Mouse (Mus musculus) embryonic fibroblast, embryonic 13.5 days (primary cell): ENCODE measurements around the gene Mid1. TPM values are rescaled to one million over a fixed set of nuclear protein-coding genes. Genes with fewer than 3 reads are reported as not detected.
"Not testable (repeated sequence)": the region's sequence is repeated elsewhere in the genome, so short reads cannot be mapped to it uniquely, and the experiment has no call there.

Experiments used
- H3K27ac ChIP-seq: 2 replicates; pipeline ENCODE4 v1.5.1; 2012; ENCODE audit warnings: low read length, control low read depth, inconsistent platforms; ENCODE audit not compliant: insufficient read depth
- H3K4me1 ChIP-seq: 2 replicates; pipeline ENCODE4 v1.6.1; 2011; ENCODE audit warnings: low read length; ENCODE audit not compliant: control insufficient read depth, insufficient read depth
- H3K4me3 ChIP-seq: 2 replicates; pipeline ENCODE4 v1.5.1; 2011; ENCODE audit warnings: mild to moderate bottlenecking, control low read depth, low read length; ENCODE audit not compliant: insufficient read depth
- polyA plus RNA-seq: library from polyadenylated mRNA; stranded (reverse); fragments of >200 nt; gene quantifications from 2 replicates; pipeline ENCODE4 v1.2.4, GENCODE M21; 2011; ENCODE audit warnings: low read depth; ENCODE audit not compliant: missing spikeins, insufficient read length

Mid1 gene
- polyA plus RNA-seq, 1 experiment: 36.1 TPM

- H3K4me3 ChIP-seq, H3K4me1 ChIP-seq, H3K27ac ChIP-seq: not testable (repeated sequence)
Measured at GRCm38 (mm10) chrX:169999226-169999883, 314.4 kb downstream of the Mid1 start.

- not testable (repeated sequence) for H3K4me3 ChIP-seq, H3K27ac ChIP-seq, H3K4me1 ChIP-seq
Measured at GRCm38 (mm10) chrX:169999912-170000641, 315.1 kb downstream of the Mid1 start.

DNA sequence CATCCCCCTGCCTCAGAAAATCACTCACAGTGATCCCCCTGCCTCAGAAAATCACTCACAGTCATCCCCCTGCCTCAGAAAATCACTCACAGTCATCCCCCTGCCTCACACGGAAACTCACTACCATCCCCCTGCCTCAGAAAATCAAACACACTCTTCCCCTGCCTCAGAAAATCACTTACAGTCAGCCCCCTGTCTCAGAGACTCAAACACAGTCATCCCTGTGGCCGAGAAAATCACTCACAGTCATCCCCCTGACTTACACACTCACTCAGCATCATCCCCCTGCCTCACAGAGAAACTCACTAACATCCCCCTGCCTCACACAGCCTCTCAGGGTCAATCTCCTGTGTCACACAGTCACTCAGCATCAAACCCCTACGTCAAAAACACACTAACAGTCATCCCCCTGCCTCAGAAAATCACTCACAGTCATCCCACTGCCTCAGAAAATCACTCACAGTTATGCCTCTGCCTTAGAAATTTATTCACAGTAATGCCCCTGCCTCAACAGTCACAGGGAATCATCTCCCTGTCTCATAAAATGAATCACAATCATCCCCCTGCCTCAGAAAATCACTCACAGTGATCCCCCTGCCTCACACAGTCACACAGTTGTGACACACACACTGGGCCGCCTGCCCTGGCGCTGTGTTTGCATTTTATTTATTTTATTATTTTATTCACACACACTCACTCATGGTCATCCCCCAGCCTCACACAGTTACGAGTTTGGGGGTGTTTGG, 315.8 kb downstream of the Mid1 start:
- H3K4me1 ChIP-seq, H3K27ac ChIP-seq, H3K4me3 ChIP-seq: not testable (repeated sequence)

- not testable (repeated sequence) for H3K27ac ChIP-seq, H3K4me1 ChIP-seq, H3K4me3 ChIP-seq
Measured at GRCm38 (mm10) chrX:170001388-170001695, 316.3 kb downstream of the Mid1 start.

- H3K27ac ChIP-seq, H3K4me3 ChIP-seq, H3K4me1 ChIP-seq: not testable (repeated sequence)
Measured at GRCm38 (mm10) chrX:170002510-170003197, 317.7 kb downstream of the Mid1 start.

DNA sequence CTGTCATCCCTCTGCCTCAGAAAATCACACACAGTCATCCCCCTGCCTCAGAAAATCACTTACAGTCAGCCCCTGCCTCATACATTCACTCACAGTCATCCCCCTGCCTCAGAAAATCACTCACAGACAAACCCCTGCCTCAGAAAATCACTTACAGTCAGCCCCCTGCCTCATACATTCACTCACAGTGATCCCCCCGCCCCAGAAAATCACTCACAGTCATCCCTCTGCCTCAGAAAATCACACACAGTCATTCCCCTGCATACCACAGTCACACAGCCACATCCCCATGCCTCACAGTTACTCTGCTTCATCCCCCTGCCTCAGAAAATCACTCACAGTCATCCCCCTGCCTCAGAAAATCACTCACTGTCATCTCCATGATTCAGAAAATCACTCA, 318.5 kb downstream of the Mid1 start:
- H3K27ac ChIP-seq, H3K4me3 ChIP-seq, H3K4me1 ChIP-seq: not testable (repeated sequence)

DNA sequence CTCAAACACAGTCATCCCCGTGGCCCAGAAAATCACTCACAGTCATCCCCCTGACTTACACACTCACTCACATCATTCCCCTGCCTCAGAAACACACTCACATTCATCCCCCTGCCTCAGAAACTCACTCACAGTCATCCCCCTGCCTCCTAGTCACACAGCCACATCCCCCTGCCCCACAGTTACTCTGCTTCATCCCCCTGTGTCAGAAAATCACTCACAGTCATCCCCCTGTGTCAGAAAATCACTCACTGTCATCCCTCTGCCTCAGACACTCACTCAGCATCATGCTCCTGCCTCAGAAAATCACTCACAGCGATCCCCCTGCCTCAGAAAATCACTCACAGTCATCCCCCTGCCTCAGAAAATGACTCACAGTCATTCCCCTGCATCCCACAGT, 319.2 kb downstream of the Mid1 start:
- not testable (repeated sequence) for H3K27ac ChIP-seq, H3K4me3 ChIP-seq, H3K4me1 ChIP-seq

- H3K4me3 ChIP-seq, H3K4me1 ChIP-seq, H3K27ac ChIP-seq: not testable (repeated sequence)
Measured at GRCm38 (mm10) chrX:170004793-170005192, 319.8 kb downstream of the Mid1 start.

DNA sequence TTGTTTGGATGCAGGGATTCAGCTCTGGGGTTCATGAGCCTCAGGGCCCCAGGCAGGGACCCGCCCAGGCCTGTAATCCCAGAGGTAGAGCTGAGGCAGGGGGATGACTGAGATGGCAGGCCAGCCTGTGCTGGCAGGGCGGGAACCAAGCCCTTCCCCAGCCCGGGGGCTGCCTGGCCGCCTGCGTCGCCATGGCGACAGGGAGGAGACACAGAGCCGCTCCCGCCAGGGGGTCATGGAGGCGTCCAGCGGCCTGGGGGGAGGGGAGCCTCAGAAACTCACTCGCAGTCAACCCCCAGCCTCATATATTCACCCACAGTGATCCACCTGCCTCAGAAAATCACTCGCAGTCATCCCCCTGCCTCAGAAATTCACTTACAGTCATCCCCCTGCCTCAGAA, 320.2 kb downstream of the Mid1 start:
- not testable (repeated sequence) for H3K4me3 ChIP-seq, H3K27ac ChIP-seq, H3K4me1 ChIP-seq

GRCm38 (mm10) chrX:170005695-170006297, 320.8 kb downstream of the Mid1 start:
- not testable (repeated sequence) for H3K27ac ChIP-seq, H3K4me3 ChIP-seq

DNA sequence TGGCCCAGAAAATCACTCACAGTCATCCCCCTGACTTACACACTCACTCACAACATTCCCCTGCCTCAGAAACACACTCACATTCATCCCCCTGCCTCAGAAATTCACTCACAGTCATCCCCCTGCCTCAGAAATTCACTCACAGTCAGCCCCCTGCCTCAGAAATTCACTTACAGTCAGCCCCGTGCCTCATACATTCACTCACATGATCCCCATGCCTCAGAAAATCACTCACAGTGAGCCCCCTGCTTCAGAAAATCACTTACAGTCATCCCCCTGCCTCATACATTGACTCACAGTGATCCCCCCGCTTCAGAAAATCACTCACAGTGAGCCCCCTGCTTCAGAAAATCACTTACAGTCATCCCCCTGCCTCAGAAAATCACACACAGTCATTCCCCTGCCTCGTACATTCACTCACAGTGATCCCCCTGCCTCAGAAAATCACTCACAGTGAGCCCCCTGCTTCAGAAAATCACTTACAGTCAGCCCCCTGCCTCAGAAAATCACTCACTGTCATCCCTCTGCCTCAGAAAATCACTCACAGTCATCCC, 321.8 kb downstream of the Mid1 start:
- not testable (repeated sequence) for H3K4me3 ChIP-seq, H3K4me1 ChIP-seq, H3K27ac ChIP-seq

More at GRCm38 (mm10) chrX:170005695-170006297, 320.8 kb downstream of the Mid1 start:
- H3K4me1 ChIP-seq: not testable (repeated sequence)

- H3K27ac ChIP-seq, H3K4me3 ChIP-seq, H3K4me1 ChIP-seq: not testable (repeated sequence)
Measured at GRCm38 (mm10) chrX:170007375-170008178, 322.6 kb downstream of the Mid1 start.

GRCm38 (mm10) chrX:170008179-170008467, 323.1 kb downstream of the Mid1 start:
- not testable (repeated sequence) for H3K4me1 ChIP-seq, H3K27ac ChIP-seq, H3K4me3 ChIP-seq

- not testable (repeated sequence) for H3K4me1 ChIP-seq, H3K27ac ChIP-seq, H3K4me3 ChIP-seq
Measured at GRCm38 (mm10) chrX:170008584-170008983, 323.6 kb downstream of the Mid1 start.
